Mouse (Mus musculus): ENCODE data around the gene Vezt. TPM values are rescaled to one million over a fixed set of nuclear protein-coding genes. Genes with fewer than 3 reads are reported as not detected.

The Vezt gene
- polyA plus RNA-seq (2021; fragmentation: Nextera tagmentation), result 23.1 and 25.8 TPM in 2 replicates
- long read RNA-seq, experiment 1, full-length matches to known transcripts, result 13 of 39 reads
- long read RNA-seq, experiment 1, partial matches to known transcripts, result 6 of 39 reads
- long read RNA-seq, experiment 1, other reads (novel, unspliced or antisense), result 20 of 39 reads
- long read RNA-seq, experiment 2, full-length matches to known transcripts, result 86 of 137 reads
- long read RNA-seq, experiment 2, partial matches to known transcripts, result 8 of 137 reads
- long read RNA-seq, experiment 2, other reads (novel, unspliced or antisense), result 43 of 137 reads

GRCm38 (mm10) chr10:94035658-94036374 lies at the start of gene Vezt, which contains the start of gene Fgd6:
Vezt (minus strand) TSS chr10:94035817.
Fgd6 (plus strand) TSS chr10:94036001.

GRCm38 (mm10) chr10:93897043-93897646 lies 138.5 kb downstream of the Vezt start, which contains the start of gene Metap2:
Metap2 (minus strand) TSS chr10:93897093.

Small RNA genes lying within 50 kb of the gene (microRNA-seq; reads per million reads assigned to microRNA genes)
- gene Mir331, result 218 reads per million, percentile 66 among the genes with 10 or more reads in this experiment

Other genes with a start within 250 kb of the Vezt start
- gene Usp44, start 204.3 kb downstream of the Vezt start, polyA plus RNA-seq (2021; fragmentation: Nextera tagmentation), result not detected in 2 replicates
- gene Metap2, start 138.7 kb downstream of the Vezt start, polyA plus RNA-seq (2021; fragmentation: Nextera tagmentation), result 226 and 228 TPM in 2 replicates
- 2.1 and 2.8 TPM in 2 replicates for gene Fgd6, start 184 bp upstream of the Vezt start, polyA plus RNA-seq (2021; fragmentation: Nextera tagmentation)
- 2.6 and 2.9 TPM in 2 replicates for gene Nr2c1, start 112.2 kb upstream of the Vezt start, polyA plus RNA-seq (2021; fragmentation: Nextera tagmentation)
- gene Ndufa12, start 162.9 kb upstream of the Vezt start, polyA plus RNA-seq (2021; fragmentation: Nextera tagmentation), result 1,048 and 1,110 TPM in 2 replicates